8 mouse cellular contexts compared by ENCODE assay signal in genomic region chr10:75060843-75061235, GRCm38 (mm10). TPM values are rescaled to one million over a fixed set of nuclear protein-coding genes. Genes with fewer than 3 reads are reported as not detected.
DNase-seq lines count a peak whose midpoint lies in the region; ATAC-seq and TF ChIP-seq lines count a peak whose summit lies in the region.

No protein-coding gene starts in this region.

- H3K27ac ChIP-seq in layer of hippocampus, adult 2 months = peak overlapping the region; percentile 90
- no peak overlapping the region for H3K27ac ChIP-seq in ES-Bruce4 (ENCODE audit: insufficient read depth, low read length)
- peak overlapping the region; percentile 89 for H3K27ac ChIP-seq in hindbrain, embryonic 14.5 days
- H3K27ac ChIP-seq in thymus, adult 2 months (ENCODE audit: control insufficient read depth, insufficient read depth, low read length) = no peak overlapping the region

- no peaks in the 10 kb centered on the region for H3K4me1 ChIP-seq in ES-Bruce4 (ENCODE audit: control insufficient read depth, insufficient read depth, low read length)
- H3K4me1 ChIP-seq in hindbrain, embryonic 14.5 days (replicated peaks; ENCODE audit: control insufficient read depth, insufficient read depth, low read length) = peaks cover 61% of the 10 kb centered on the region
- peaks cover 39% of the 10 kb centered on the region for H3K4me1 ChIP-seq in thymus, adult 2 months (replicated peaks; ENCODE audit: control insufficient read depth, insufficient read depth, low read length)

- no peaks in the 10 kb centered on the region for H3K36me3 ChIP-seq in ES-Bruce4 (ENCODE audit: control insufficient read depth, insufficient read depth, low read length, poor library complexity, severe bottlenecking)
- H3K36me3 ChIP-seq in hindbrain, embryonic 14.5 days (replicated peaks; ENCODE audit: control insufficient read depth, insufficient read depth) = no peaks in the 10 kb centered on the region
- H3K36me3 ChIP-seq in thymus, adult 2 months (ENCODE audit: control insufficient read depth, insufficient read depth, low read length) = no peaks in the 10 kb centered on the region

- TF ChIP-seq EP300 in ES-Bruce4 (IDR thresholded peaks at IDR 0.05; ENCODE audit: insufficient read depth, low read depth, low read length) = no peak

- peaks cover 2% of the 10 kb centered on the region; the same call in 1 of the 2 replicates for H3K27me3 ChIP-seq in ES-Bruce4 (ENCODE audit: control insufficient read depth, insufficient read depth, low read length, poor library complexity, severe bottlenecking)
- H3K27me3 ChIP-seq in hindbrain, embryonic 14.5 days (ENCODE audit: control insufficient read depth, insufficient read depth, low read length) = no peaks in the 10 kb centered on the region
- H3K27me3 ChIP-seq in thymus, adult 2 months (ENCODE audit: control insufficient read depth, insufficient read depth, low read length) = peaks cover 5% of the 10 kb centered on the region; the same call in 1 of the 2 replicates

- TF ChIP-seq POLR2A in ES-Bruce4 (IDR thresholded peaks at IDR 0.05; ENCODE audit: insufficient read depth, low read length) = no peak
- no peak for TF ChIP-seq POLR2A in thymus, adult 2 months (IDR thresholded peaks at IDR 0.05; ENCODE audit: control insufficient read depth, extremely low read depth, insufficient read depth, low read length, poor library complexity)

- no peak for TF ChIP-seq CTCF in layer of hippocampus, adult 2 months (conservative IDR thresholded peaks at IDR 0.05)
- no peak for TF ChIP-seq CTCF in ES-Bruce4 (IDR thresholded peaks at IDR 0.05; ENCODE audit: low read depth, low read length)
- no peak for TF ChIP-seq CTCF in thymus, adult 2 months (IDR thresholded peaks at IDR 0.05; ENCODE audit: borderline replicate concordance, control insufficient read depth, extremely low read depth, insufficient read depth, low read length, poor library complexity)

- WGBS in hindbrain, embryonic 14.5 days = under 1% methylated on average over 34 of the region's 48 CpGs
- under 1% methylated on average over 40 of the region's 48 CpGs for WGBS in thymus, adult 2 months

- peak overlapping the region; percentile 92 for H3K4me2 ChIP-seq in hindbrain, embryonic 14.5 days (replicated peaks)

- H3K9me3 ChIP-seq in ES-Bruce4 (replicated peaks; ENCODE audit: control insufficient read depth, insufficient read depth, low read length, poor library complexity, severe bottlenecking) = no peaks in the 10 kb centered on the region
- H3K9me3 ChIP-seq in hindbrain, embryonic 14.5 days (ENCODE audit: control insufficient read depth, low read length) = no peaks in the 10 kb centered on the region

- peak overlapping the region; percentile 96 for H3K9ac ChIP-seq in ES-Bruce4 (ENCODE audit: low read depth, poor library complexity, severe bottlenecking)
- H3K9ac ChIP-seq in hindbrain, embryonic 14.5 days = peak overlapping the region; percentile 91

- peak; percentile 28 for ATAC-seq in hindbrain, embryonic 14.5 days (ENCODE audit: low FRiP score)

- DNase-seq in layer of hippocampus, adult 2 months (ENCODE audit: low spot score in 2 of 2) = no peak
- no peak for DNase-seq in layer of hippocampus, postnatal 25 days (ENCODE audit: extremely low spot score in 1 of 2, low spot score in 1 of 2)
- peak; percentile 37 to 42 for DNase-seq in cerebellum, postnatal 36 days
- DNase-seq in hindbrain, embryonic 14.5 days (ENCODE audit: low spot score) = no peak
- peak; percentile 33 to 35 for DNase-seq in lung, postnatal 4 days
- DNase-seq in thymus, adult 2 months = peak; percentile 43
- DNase-seq in gastrocnemius, adult 8-10 months (ENCODE audit: low spot score in 2 of 2) = no peak

- peak overlapping the region; percentile 85 for H3K4me3 ChIP-seq in layer of hippocampus, adult 2 months
- peak overlapping the region; percentile 99 for H3K4me3 ChIP-seq in ES-Bruce4 (ENCODE audit: low read depth, low read length)
- H3K4me3 ChIP-seq in hindbrain, embryonic 14.5 days (replicated peaks; ENCODE audit: low read length) = peak overlapping the region; percentile 91
- H3K4me3 ChIP-seq in thymus, adult 2 months (ENCODE audit: control insufficient read depth, insufficient read depth, low read length) = peak overlapping the region; percentile 81

RNA-seq across cellular contexts. Expression of gene Bcr, which starts 0.4 kb away (rescaled TPM):
- 100 to 1,000 TPM; 116 to 124 TPM for total RNA-seq in layer of hippocampus, adult 2 months (2021)
- total RNA-seq in layer of hippocampus, postnatal 25 days (2021) = 100 to 1,000 TPM; 107 to 109 TPM
- polyA plus RNA-seq in ES-Bruce4 (2011; ENCODE audit: insufficient read depth, insufficient read length, low read depth, missing spikeins) = 22.9 and 28.2 TPM in 2 replicates
- polyA plus RNA-seq in hindbrain, embryonic 14.5 days (2014; fragmentation: Nextera tagmentation; extraction: Ambion mirVana) = 19.6 and 24.0 TPM in 2 replicates
- polyA plus RNA-seq in thymus, adult 2 months (2012; rRNA removed) = 20.8 and 22.7 TPM in 2 replicates
- total RNA-seq in gastrocnemius, adult 8-10 months (2022) = 1 to 10 TPM; 3.5 to 5.5 (median 4.7) TPM

RNA-seq across cellular contexts. Expression of gene Rab36, which starts 24.0 kb away (rescaled TPM):
- total RNA-seq in layer of hippocampus, adult 2 months (2021) = 10 to 100 TPM; 33.6 to 34.6 TPM
- 10 to 100 TPM; 26.1 to 35.8 TPM for total RNA-seq in layer of hippocampus, postnatal 25 days (2021)
- polyA plus RNA-seq in ES-Bruce4 (2011; ENCODE audit: insufficient read depth, insufficient read length, low read depth, missing spikeins) = 1.2 and 1.3 TPM in 2 replicates
- polyA plus RNA-seq in hindbrain, embryonic 14.5 days (2014; fragmentation: Nextera tagmentation; extraction: Ambion mirVana) = 14.5 and 17.0 TPM in 2 replicates
- 1.4 and 1.6 TPM in 2 replicates for polyA plus RNA-seq in thymus, adult 2 months (2012; rRNA removed)
- 1 to 10 TPM in 1 of 4 experiments, under 1 TPM in 3; 0.10 to 1.0 (median 0.19) TPM for total RNA-seq in gastrocnemius, adult 8-10 months (2022)

RNA-seq across cellular contexts. Expression of gene Rsph14, which starts 28.5 kb away (rescaled TPM):
- under 1 TPM; 0.34 to 1.00 TPM for total RNA-seq in layer of hippocampus, adult 2 months (2021)
- under 1 TPM; 0.27 to 0.31 TPM for total RNA-seq in layer of hippocampus, postnatal 25 days (2021)
- polyA plus RNA-seq in ES-Bruce4 (2011; ENCODE audit: insufficient read depth, insufficient read length, low read depth, missing spikeins) = not detected in 2 replicates
- 0.20 and 0.50 TPM in 2 replicates for polyA plus RNA-seq in hindbrain, embryonic 14.5 days (2014; fragmentation: Nextera tagmentation; extraction: Ambion mirVana)
- polyA plus RNA-seq in thymus, adult 2 months (2012; rRNA removed) = not detected in 2 replicates
- not detected for total RNA-seq in gastrocnemius, adult 8-10 months (2022)

Comparison
In these comparisons a context has a peak if more than half of its experiments do, and no peak if none do; other contexts are left out.
1. DNase-seq: peak in cerebellum, postnatal 36 days (2 of 2), lung, postnatal 4 days (2 of 2) and thymus, adult 2 months (single experiment); none in layer of hippocampus, adult 2 months (0 of 2), layer of hippocampus, postnatal 25 days (0 of 2), hindbrain, embryonic 14.5 days (single experiment) and gastrocnemius, adult 8-10 months (0 of 2).
2. H3K27ac ChIP-seq: peak in layer of hippocampus, adult 2 months (single experiment) and hindbrain, embryonic 14.5 days (single experiment); none in ES-Bruce4 (single experiment) and thymus, adult 2 months (single experiment).
3. RNA of gene Bcr, which starts 0.4 kb away (total RNA-seq): 116 to 124 TPM in layer of hippocampus, adult 2 months and 107 to 109 TPM in layer of hippocampus, postnatal 25 days; 3.5 to 5.5 TPM in gastrocnemius, adult 8-10 months; every median in the first group is over 10 times any median in the second.
4. RNA of gene Rab36, which starts 24.0 kb away (total RNA-seq): 26.1 to 35.8 TPM in layer of hippocampus, postnatal 25 days and 33.6 to 34.6 TPM in layer of hippocampus, adult 2 months; 0.10 to 1.0 TPM in gastrocnemius, adult 8-10 months; every median in the first group is over 10 times any median in the second.
5. Peak in every context shown above with its lines, with median percentiles within 50 percentile points of each other: H3K4me3 ChIP-seq.